Mouse (Mus musculus) limb, embryonic 14.5 days (tissue): ENCODE measurements around the gene Mtmr11. TPM values are rescaled to one million over a fixed set of nuclear protein-coding genes. Genes with fewer than 3 reads are reported as not detected.

Experiments
- ATAC-seq: fragments of 200-750 bp; cut with Nextera tagmentation; 2 replicates; pipeline ENCODE4 v1.8.0; 2017; ENCODE audit warnings: low read depth, moderate number of reproducible peaks, moderate TSS enrichment; ENCODE audit not compliant: low FRiP score
- DNase-seq: peaks from one replicate; pipeline ENCODE4 v3.0.0-alpha.2; 2015; ENCODE audit warnings: low spot score
- H3K27ac ChIP-seq: fragments of 300-500 bp; sonication (generic); replicated peaks from 2 replicates; pipeline ENCODE4 v1.5.1; 2014; ENCODE audit warnings: low read depth, mild to moderate bottlenecking, low read length, moderate library complexity, mixed read lengths
- H3K27me3 ChIP-seq: fragments of 300-500 bp; sonication (generic); 2 replicates; pipeline ENCODE4 v1.6.1; 2014; ENCODE audit warnings: low read length, mixed read lengths; ENCODE audit not compliant: control insufficient read depth, insufficient read depth
- H3K36me3 ChIP-seq: fragments of 300-500 bp; sonication (generic); 2 replicates; pipeline ENCODE4 v1.6.1; 2014; ENCODE audit warnings: mild to moderate bottlenecking, low read length, moderate library complexity, mixed read lengths; ENCODE audit not compliant: control insufficient read depth, insufficient read depth
- H3K4me1 ChIP-seq: fragments of 300-500 bp; sonication (generic); 2 replicates; pipeline ENCODE4 v1.6.1; 2014; ENCODE audit warnings: antibody characterized with exemption, low read length, mixed read lengths; ENCODE audit not compliant: control insufficient read depth, insufficient read depth
- H3K4me2 ChIP-seq: fragments of 300-500 bp; sonication (generic); replicated peaks from 2 replicates; pipeline ENCODE4 v1.6.1; 2014; ENCODE audit warnings: low read depth, mild to moderate bottlenecking, low read length, moderate library complexity; ENCODE audit not compliant: severe bottlenecking
- H3K4me3 ChIP-seq: fragments of 300-500 bp; sonication (generic); replicated peaks from 2 replicates; pipeline ENCODE4 v1.5.1; 2014; ENCODE audit warnings: low read length
- H3K9ac ChIP-seq: fragments of 300-500 bp; sonication (generic); 2 replicates; pipeline ENCODE4 v1.6.1; 2014; ENCODE audit warnings: mild to moderate bottlenecking, low read depth, low read length, moderate library complexity; ENCODE audit not compliant: severe bottlenecking
- H3K9me3 ChIP-seq: fragments of 300-500 bp; sonication (generic); 2 replicates; pipeline ENCODE4 v1.6.1; 2016; ENCODE audit warnings: low read length; ENCODE audit not compliant: control insufficient read depth
- POLR2A ChIP-seq: fragments of 200-500 bp; IDR thresholded peaks from 2 replicates; pipeline ENCODE4 v1.8.0; 2012; ENCODE audit warnings: inconsistent platforms, mild to moderate bottlenecking, moderate library complexity, borderline replicate concordance; ENCODE audit not compliant: insufficient read depth, insufficient read length; ENCODE audit errors: extremely low read depth
- WGBS: fragments of 180-500 bp; shearing (Covaris S2); extraction: QIAGEN DNeasy Blood & Tissue Kit; methylation state at CpG from one replicate; pipeline ENCODE4 v1.1.7; 2014; 5-methylcytosine and 5-hydroxymethylcytosine counted together
- polyA plus RNA-seq, 2 experiments: library from polyadenylated mRNA; depleted of rRNA in 1 of 2; stranded (reverse) in 1 of 2; unstranded in 1 of 2; fragments of >200 nt; fragmentation: Nextera tagmentation in 1 of 2; extraction: Ambion mirVana in 1 of 2; gene quantifications; 2 replicates each; pipeline versions ENCODE4 v1.2.1 to v1.2.3; 2012 to 2014

Gene Mtmr11
- polyA plus RNA-seq, 2 experiments, result 27.5 to 42.9 TPM

DNA sequence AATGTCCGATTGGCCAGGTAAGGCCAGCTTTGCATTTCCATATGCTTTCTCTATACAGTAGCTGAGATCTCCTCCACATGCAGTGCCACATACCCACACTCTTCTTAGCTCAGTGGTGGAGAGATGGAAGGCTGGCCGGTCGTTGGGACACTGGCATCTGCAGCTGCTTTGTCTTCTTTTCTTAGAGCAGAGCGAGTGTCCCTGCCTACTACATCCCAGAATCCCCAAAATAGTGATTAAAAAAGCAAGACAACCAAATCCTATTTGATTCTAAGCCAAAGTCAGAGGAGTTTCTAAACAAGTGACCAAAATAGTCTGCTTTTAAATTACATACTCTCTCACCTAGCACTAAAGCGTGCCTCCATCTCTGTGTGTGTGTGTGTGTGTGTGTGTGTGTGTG lies 9.2 kb upstream of the Mtmr11 start:
- no peak overlapping the region for H3K4me3 ChIP-seq
- no peaks in the 10 kb centered on the region for H3K9me3 ChIP-seq
- DNase-seq (no peak), ATAC-seq (no peak)
- no peak overlapping the region for H3K27ac ChIP-seq
- WGBS, result 92% methylated on average over 5 of the region's 5 CpGs
- no peak overlapping the region for H3K4me2 ChIP-seq
- no peak overlapping the region for H3K9ac ChIP-seq
- no peaks in the 10 kb centered on the region for H3K4me1 ChIP-seq
- peaks cover 72% of the 10 kb centered on the region for H3K36me3 ChIP-seq
- H3K27me3 ChIP-seq, result no peaks in the 10 kb centered on the region
- TF ChIP-seq POLR2A, result no peak

- no peak for DNase-seq
- no peak overlapping the region for H3K27ac ChIP-seq
- H3K36me3 ChIP-seq, result peaks cover 56% of the 10 kb centered on the region
- no peak overlapping the region for H3K9ac ChIP-seq
- ATAC-seq, result no peak
- H3K4me1 ChIP-seq, result peaks cover 8% of the 10 kb centered on the region
- WGBS, result 79% methylated on average over 7 of the region's 8 CpGs
- H3K9me3 ChIP-seq, result no peaks in the 10 kb centered on the region
- TF ChIP-seq POLR2A, result no peak
- no peak overlapping the region for H3K4me2 ChIP-seq
- no peak overlapping the region for H3K4me3 ChIP-seq
- H3K27me3 ChIP-seq, result no peaks in the 10 kb centered on the region
Measured at GRCm38 (mm10) chr3:96155501-96155900, 6.3 kb upstream of the Mtmr11 start.

DNA sequence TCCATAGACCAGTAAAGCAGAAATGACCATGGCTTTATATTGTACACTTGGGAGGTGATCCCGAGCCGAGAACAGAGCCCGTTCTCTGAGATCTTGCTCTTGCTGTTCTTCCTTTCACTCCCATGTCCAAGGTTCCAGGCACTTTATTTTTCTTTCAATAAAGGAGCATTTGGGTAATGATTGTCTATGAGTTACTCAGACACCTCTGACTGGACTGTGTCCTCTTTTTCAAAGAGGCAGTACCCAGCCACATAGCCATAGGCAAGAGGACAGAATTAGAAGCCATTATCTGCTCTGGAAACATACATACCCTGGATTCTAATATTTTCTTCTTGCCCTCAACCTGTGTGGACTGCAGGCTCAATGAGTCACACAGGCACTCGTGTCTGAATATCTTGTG lies 2.0 kb upstream of the Mtmr11 start:
- no peak for TF ChIP-seq POLR2A
- Histone ChIP-seq H3K4me2 (no peak overlapping the region), H3K9ac (no peak overlapping the region), H3K4me1 (peaks cover 17% of the 10 kb centered on the region), H3K9me3 (no peaks in the 10 kb centered on the region), H3K36me3 (peaks cover 21% of the 10 kb centered on the region), H3K27me3 (no peaks in the 10 kb centered on the region), H3K4me3 (no peak overlapping the region), H3K27ac (peak overlapping the region; percentile 79; the same call in 1 of the 2 replicates)
- DNase-seq (no peak), ATAC-seq (no peak)
- 67% methylated on average over 4 of the region's 4 CpGs for WGBS

GRCm38 (mm10) chr3:96160222-96160802 lies 1.5 kb upstream of the Mtmr11 start:
- Histone ChIP-seq H3K9me3 (no peaks in the 10 kb centered on the region), H3K36me3 (peaks cover 19% of the 10 kb centered on the region), H3K9ac (peak overlapping the region; percentile 67; the same call in 1 of the 2 replicates), H3K4me1 (peaks cover 17% of the 10 kb centered on the region), H3K4me2 (peak overlapping the region; percentile 77), H3K27ac (peak overlapping the region; percentile 79), H3K27me3 (no peaks in the 10 kb centered on the region), H3K4me3 (no peak overlapping the region)
- no peak for TF ChIP-seq POLR2A
- ATAC-seq (no peak), DNase-seq (peak; percentile 52)
- 27% methylated on average over 4 of the region's 4 CpGs for WGBS

DNA sequence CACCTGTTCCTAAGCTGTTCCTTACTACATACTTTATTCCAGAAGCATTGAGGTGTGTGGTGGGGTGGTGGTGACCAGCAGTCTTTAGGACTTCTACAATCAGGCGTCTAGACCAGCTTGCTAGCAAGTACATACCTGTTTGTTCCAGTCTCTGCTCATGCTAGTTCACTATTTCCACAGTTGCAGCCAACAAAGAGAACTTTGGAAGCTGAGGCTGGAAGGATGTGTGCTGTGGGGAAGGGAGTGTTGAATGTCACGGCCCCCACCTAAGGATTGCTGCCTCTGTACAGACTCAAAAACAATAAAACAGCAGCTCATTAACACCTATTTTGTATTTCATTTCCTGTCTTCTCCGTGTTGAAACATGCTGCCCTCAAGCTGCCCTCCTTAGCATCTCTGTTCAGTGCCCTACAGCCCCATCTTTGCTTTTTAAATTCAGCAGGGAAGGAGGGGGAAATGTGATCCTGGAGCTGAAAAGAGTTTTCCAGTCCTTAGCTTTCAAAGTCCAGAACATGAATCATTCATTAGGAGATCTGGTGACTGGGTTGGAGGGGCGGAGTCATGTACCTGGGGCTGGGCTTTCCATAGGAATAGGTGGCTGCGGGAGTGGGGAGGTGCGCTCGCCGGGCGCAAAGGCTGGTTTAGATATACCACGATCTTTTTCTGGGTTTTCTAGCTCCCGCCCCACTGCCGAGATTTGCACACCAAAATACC lies 844 bp upstream of the Mtmr11 start:
- TF ChIP-seq POLR2A, result no peak
- ATAC-seq, result peak; percentile 78
- under 1% methylated on average over 12 of the region's 12 CpGs for WGBS
- Histone ChIP-seq H3K9me3 (no peaks in the 10 kb centered on the region), H3K9ac (peak overlapping the region; percentile 67), H3K27me3 (no peaks in the 10 kb centered on the region), H3K27ac (peak overlapping the region; percentile 79), H3K4me3 (peak overlapping the region; percentile 54), H3K4me1 (peaks cover 17% of the 10 kb centered on the region), H3K36me3 (peaks cover 13% of the 10 kb centered on the region), H3K4me2 (peak overlapping the region; percentile 77)
- peak; percentile 85 for DNase-seq
